Mouse (Mus musculus) T-helper 1 cell (primary cell): ENCODE measurements at regions not wholly inside any gene's neighbourhood (a gene's known extent, or its start where the extent isn't known, plus 50 kb on each side); places are given as distances from the start of the nearest gene placed in this dataset.

Experiments
- in situ Hi-C: fragments of 300-600 bp; cut with MboI, MseI; formaldehyde crosslinking; loops from one replicate; pipeline ENCODE4 v1.15.1; 2025; ENCODE audit warnings: high pct_unique_total_duplicates

GRCm38 (mm10) chr6:67123071-67123470, 85.8 kb upstream of the Gadd45a start:
- in situ Hi-C loops, result no loop called here

- in situ Hi-C loops, result no loop called here
Measured at GRCm38 (mm10) chr6:67116306-67116705, 79.0 kb upstream of the Gadd45a start.

GRCm38 (mm10) chr6:67115505-67116303, 78.4 kb upstream of the Gadd45a start:
- in situ Hi-C loops, result no loop called here

GRCm38 (mm10) chr6:67114753-67115152, 77.5 kb upstream of the Gadd45a start:
- in situ Hi-C loops, result no loop called here

- in situ Hi-C loops, result no loop called here
Measured at GRCm38 (mm10) chr6:67113686-67114278, 76.5 kb upstream of the Gadd45a start.

- in situ Hi-C loops, result no loop called here
Measured at GRCm38 (mm10) chr6:67113261-67113660, 76.0 kb upstream of the Gadd45a start.

GRCm38 (mm10) chr6:67112311-67112710, 75.1 kb upstream of the Gadd45a start:
- in situ Hi-C loops, result no loop called here

- in situ Hi-C loops, result no loop called here
Measured at GRCm38 (mm10) chr6:67111581-67111980, 74.3 kb upstream of the Gadd45a start.

- in situ Hi-C loops, result no loop called here
Measured at GRCm38 (mm10) chr6:67110391-67110790, 73.1 kb upstream of the Gadd45a start.

GRCm38 (mm10) chr6:67109774-67110173, 72.5 kb upstream of the Gadd45a start:
- in situ Hi-C loops, result no loop called here

- in situ Hi-C loops, result no loop called here
Measured at GRCm38 (mm10) chr6:67107517-67107916, 70.3 kb upstream of the Gadd45a start.

GRCm38 (mm10) chr6:67106493-67106892, 69.2 kb upstream of the Gadd45a start:
- in situ Hi-C loops, result no loop called here

GRCm38 (mm10) chr6:67105386-67105785, 68.1 kb upstream of the Gadd45a start:
- in situ Hi-C loops, result no loop called here

- in situ Hi-C loops, result no loop called here
Measured at GRCm38 (mm10) chr6:67104205-67104604, 66.9 kb upstream of the Gadd45a start.

GRCm38 (mm10) chr6:67102541-67103134, 65.4 kb upstream of the Gadd45a start:
- in situ Hi-C loops, result no loop called here

- in situ Hi-C loops, result no loop called here
Measured at GRCm38 (mm10) chr6:67102014-67102413, 64.8 kb upstream of the Gadd45a start.

- in situ Hi-C loops, result no loop called here
Measured at GRCm38 (mm10) chr6:67094426-67094825, 57.2 kb upstream of the Gadd45a start.

- in situ Hi-C loops, result no loop called here
Measured at GRCm38 (mm10) chr6:67093128-67093527, 55.9 kb upstream of the Gadd45a start.

GRCm38 (mm10) chr6:67090150-67090549, 52.9 kb upstream of the Gadd45a start:
- in situ Hi-C loops, result no loop called here

- in situ Hi-C loops, result no loop called here
Measured at GRCm38 (mm10) chr6:67089530-67090140, 52.4 kb upstream of the Gadd45a start.

GRCm38 (mm10) chr6:67088741-67089455, 51.6 kb upstream of the Gadd45a start:
- in situ Hi-C loops, result no loop called here
